Mouse (Mus musculus): ENCODE results near the gene Specc1l.
A peak's percentile ranks its signal among the peaks of the same experiment; 100 is the strongest.

GRCm38 (mm10) chr10:75277501-75277900 lies 65.6 kb downstream of the Specc1l start:
- TF ChIP-seq CTCF (IDR thresholded peaks at IDR 0.05): peak; percentile 69
- TF ChIP-seq EP300 (IDR thresholded peaks at IDR 0.05): no peak

Measured in lung, postnatal 0 days (tissue).